Mouse (Mus musculus) midbrain, embryonic 11.5 days (tissue): Measurements from ENCODE around the gene Hsd17b12. TPM values are rescaled to one million over a fixed set of nuclear protein-coding genes. Genes with fewer than 3 reads are reported as not detected.

Source experiments
- ATAC-seq: fragments of 200-750 bp; cut with Nextera tagmentation; 2 replicates; pipeline ENCODE4 v1.8.0; 2017; ENCODE audit warnings: moderate TSS enrichment, moderate library complexity; ENCODE audit not compliant: low FRiP score
- DNase-seq: peaks from one replicate; pipeline ENCODE4 v3.0.0; 2015; ENCODE audit warnings: low spot score; ENCODE audit errors: missing footprints
- H3K27ac ChIP-seq: fragments of 300-500 bp; sonication (generic); 2 replicates; pipeline ENCODE4 v1.5.1; 2014; ENCODE audit warnings: low read depth, low read length
- H3K27me3 ChIP-seq: fragments of 300-500 bp; sonication (generic); 2 replicates; pipeline ENCODE4 v1.6.1; 2014; ENCODE audit warnings: mild to moderate bottlenecking, low read length, moderate library complexity, mixed read lengths; ENCODE audit not compliant: control insufficient read depth, insufficient read depth
- H3K36me3 ChIP-seq: fragments of 300-500 bp; sonication (generic); 2 replicates; pipeline ENCODE4 v1.6.1; 2014; ENCODE audit warnings: mild to moderate bottlenecking, low read length, moderate library complexity, mixed read lengths; ENCODE audit not compliant: control insufficient read depth, insufficient read depth
- H3K4me1 ChIP-seq: fragments of 300-500 bp; sonication (generic); 2 replicates; pipeline ENCODE4 v1.6.1; 2014; ENCODE audit warnings: low read length; ENCODE audit not compliant: control insufficient read depth, insufficient read depth
- H3K4me2 ChIP-seq: fragments of 300-500 bp; sonication (generic); 2 replicates; pipeline ENCODE4 v1.6.1; 2014; ENCODE audit warnings: mild to moderate bottlenecking, moderate library complexity
- H3K4me3 ChIP-seq: fragments of 300-500 bp; sonication (generic); 2 replicates; pipeline ENCODE4 v1.5.1; 2014; ENCODE audit warnings: low read depth, low read length
- H3K9ac ChIP-seq: fragments of 300-500 bp; sonication (generic); 2 replicates; pipeline ENCODE4 v1.6.1; 2014; ENCODE audit warnings: low read length
- H3K9me3 ChIP-seq: fragments of 300-500 bp; sonication (generic); 2 replicates; pipeline ENCODE4 v1.6.1; 2016; ENCODE audit warnings: low read length; ENCODE audit not compliant: control insufficient read depth
- WGBS: fragments of 180-500 bp; shearing (Covaris S2); extraction: QIAGEN DNeasy Blood & Tissue Kit; methylation state at CpG from one replicate; pipeline ENCODE4 v1.1.7; 2014; 5-methylcytosine and 5-hydroxymethylcytosine counted together
- polyA plus RNA-seq: library from polyadenylated mRNA; unstranded; fragments of >200 nt; fragmentation: Nextera tagmentation; extraction: Ambion mirVana; gene quantifications from 2 replicates; pipeline ENCODE4 v1.2.1, GENCODE M21; 2014

The Hsd17b12 gene
- polyA plus RNA-seq, 1 experiment from 2014 or later: 131 TPM

DNA sequence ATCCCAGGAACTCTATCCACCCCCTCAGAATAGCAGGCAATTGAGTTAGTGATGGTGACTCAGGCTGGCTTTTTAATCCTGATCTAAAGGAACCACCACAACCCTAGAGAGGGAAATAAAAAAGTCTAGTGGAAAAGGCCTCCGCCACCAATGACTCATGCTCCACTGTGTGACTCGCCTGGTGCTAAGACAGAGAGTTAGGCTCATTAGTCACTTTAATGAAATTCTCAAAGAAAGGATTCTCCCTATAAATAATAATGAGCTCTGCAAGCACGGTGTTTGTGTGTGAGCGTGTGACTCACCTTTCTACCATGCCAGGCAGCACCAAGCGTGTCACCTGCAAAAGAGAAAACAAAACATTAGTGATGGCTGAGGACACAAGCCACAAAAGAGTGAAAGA, 105.8 kb downstream of the Hsd17b12 start:
- Histone ChIP-seq H3K27me3 (no peaks in the 10 kb centered on the region), H3K27ac (no peak overlapping the region), H3K4me1 (no peaks in the 10 kb centered on the region), H3K9ac (no peak overlapping the region), H3K4me3 (no peak overlapping the region), H3K36me3 (no peaks in the 10 kb centered on the region), H3K4me2 (no peak overlapping the region), H3K9me3 (no peaks in the 10 kb centered on the region)
- WGBS: 91% methylated on average over 5 of the region's 5 CpGs
- DNase-seq (no peak), ATAC-seq (no peak)

DNA sequence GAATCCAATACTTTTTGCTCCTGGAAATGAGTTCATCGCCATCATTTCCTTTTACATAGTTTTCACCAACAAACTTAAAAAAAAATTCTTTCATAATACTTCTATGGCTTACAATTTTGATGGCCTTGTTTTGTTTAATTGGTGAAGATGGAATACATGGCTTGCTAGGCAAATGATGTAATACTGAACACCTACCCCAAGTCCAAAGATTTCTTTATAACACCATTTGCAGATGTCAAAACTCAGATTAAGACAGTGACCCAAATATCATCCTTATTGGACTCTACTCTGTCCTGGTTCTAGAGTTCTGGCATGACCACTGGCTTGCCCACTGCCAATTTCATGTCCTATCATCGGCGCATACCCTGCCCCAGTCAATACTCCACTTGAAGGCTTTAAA, 106.9 kb downstream of the Hsd17b12 start:
- Histone ChIP-seq H3K27me3 (no peaks in the 10 kb centered on the region), H3K9me3 (no peaks in the 10 kb centered on the region), H3K4me3 (no peak overlapping the region), H3K4me1 (no peaks in the 10 kb centered on the region), H3K27ac (no peak overlapping the region), H3K4me2 (no peak overlapping the region), H3K9ac (no peak overlapping the region), H3K36me3 (no peaks in the 10 kb centered on the region)
- 94% methylated on average over 3 of the region's 3 CpGs for WGBS
- DNase-seq: no peak
- no peak for ATAC-seq

DNA sequence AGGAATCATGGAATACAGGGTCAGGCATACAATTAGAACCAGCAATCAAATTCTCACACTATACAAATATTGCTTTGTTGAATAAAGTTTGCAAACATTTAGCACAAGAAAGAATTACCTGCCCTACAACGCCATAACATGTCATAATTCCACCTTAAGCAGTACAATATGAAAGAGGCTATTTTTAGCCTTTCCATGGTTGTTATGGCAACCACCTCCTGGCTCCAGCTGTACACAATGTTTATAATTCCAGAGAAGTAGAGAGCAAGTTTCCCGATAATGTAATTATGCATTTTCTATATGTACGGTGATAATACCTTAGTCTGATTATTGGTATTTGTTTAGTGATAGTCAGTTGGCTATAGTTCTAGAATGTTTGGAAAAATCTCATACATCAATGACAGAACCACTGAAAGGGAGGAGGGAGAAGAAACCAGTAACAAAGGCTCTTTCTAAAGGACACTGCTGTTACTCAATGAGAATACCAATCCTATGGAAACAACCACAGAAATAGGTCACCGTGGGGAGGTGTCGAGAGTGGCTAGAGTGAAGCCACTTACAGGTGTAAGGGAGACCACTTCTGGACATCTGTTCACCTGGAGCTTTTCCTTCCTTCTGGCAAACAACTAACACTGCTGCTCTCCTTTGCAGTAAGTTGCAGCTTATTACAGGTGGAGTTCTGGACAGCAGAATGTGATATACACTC, 108.1 kb downstream of the Hsd17b12 start:
- H3K9ac ChIP-seq: no peak overlapping the region
- no peak overlapping the region for H3K4me3 ChIP-seq
- H3K9me3 ChIP-seq: no peaks in the 10 kb centered on the region
- no peaks in the 10 kb centered on the region for H3K4me1 ChIP-seq
- no peaks in the 10 kb centered on the region for H3K27me3 ChIP-seq
- H3K4me2 ChIP-seq: no peak overlapping the region
- no peak overlapping the region for H3K27ac ChIP-seq
- no peak for DNase-seq
- H3K36me3 ChIP-seq: no peaks in the 10 kb centered on the region
- ATAC-seq: no peak
- 87% methylated on average over 5 of the region's 5 CpGs for WGBS

DNA sequence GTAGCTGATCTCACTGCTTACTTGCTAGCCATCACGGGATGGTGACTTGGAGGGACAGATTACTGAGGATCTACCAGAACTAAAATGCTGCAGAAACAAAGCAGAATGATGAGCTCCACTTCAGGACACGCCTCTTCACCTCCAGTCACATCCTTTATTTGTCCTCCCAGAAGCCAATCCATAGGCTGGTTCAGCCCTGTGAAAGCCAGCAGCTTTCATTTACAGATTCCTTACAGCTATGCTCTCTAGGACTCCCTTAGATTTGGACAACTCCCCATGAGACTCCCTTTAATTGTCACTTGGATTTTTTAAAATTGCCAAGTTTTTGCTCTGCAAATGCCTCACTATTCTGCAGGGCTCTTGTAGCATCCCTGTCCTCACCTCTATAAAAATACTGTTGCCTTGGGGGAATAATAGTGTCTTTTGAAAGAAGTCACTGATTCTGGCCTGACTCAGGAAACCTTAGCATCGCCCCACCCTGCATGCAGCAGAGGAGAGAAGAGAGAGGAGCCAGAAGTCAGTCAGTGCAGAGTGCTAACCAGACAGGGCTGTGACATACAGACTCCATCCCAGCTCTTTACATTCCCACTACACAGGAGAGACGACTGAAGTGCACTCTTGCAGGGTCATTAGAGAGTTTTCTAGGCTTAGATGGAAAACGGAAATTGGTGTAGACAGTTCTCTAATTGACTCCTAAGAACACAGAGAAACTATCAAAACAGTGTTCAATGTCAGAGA, 108.9 kb downstream of the Hsd17b12 start:
- peaks cover 2% of the 10 kb centered on the region; the same call in 1 of the 2 replicates for H3K4me1 ChIP-seq
- H3K9ac ChIP-seq: no peak overlapping the region
- WGBS: 73% methylated on average over 5 of the region's 5 CpGs
- DNase-seq (no peak), ATAC-seq (no peak)
- H3K4me3 ChIP-seq: no peak overlapping the region
- H3K4me2 ChIP-seq: no peak overlapping the region
- no peaks in the 10 kb centered on the region for H3K27me3 ChIP-seq
- H3K9me3 ChIP-seq: no peaks in the 10 kb centered on the region
- H3K27ac ChIP-seq: no peak overlapping the region
- no peaks in the 10 kb centered on the region for H3K36me3 ChIP-seq

DNA sequence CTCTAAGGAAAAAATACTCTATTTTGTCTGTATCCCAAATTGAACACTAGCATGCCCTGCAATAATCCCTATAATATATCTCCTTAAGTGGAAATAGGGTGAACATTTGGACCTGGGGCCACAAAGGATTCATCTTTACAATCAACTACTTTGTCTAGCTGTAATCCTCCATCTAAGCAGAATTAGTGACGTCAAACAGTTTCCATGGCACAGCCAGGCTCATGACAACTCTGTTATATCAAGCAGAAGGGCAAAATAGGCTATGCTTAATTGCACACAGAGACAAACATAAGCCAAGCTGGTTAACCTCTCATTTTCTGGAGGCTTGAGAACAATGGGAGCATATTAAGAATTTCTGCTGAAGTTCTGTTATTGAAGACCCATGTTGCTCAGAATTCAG, 109.5 kb downstream of the Hsd17b12 start:
- Histone ChIP-seq H3K27me3 (no peaks in the 10 kb centered on the region), H3K4me3 (no peak overlapping the region), H3K4me2 (no peak overlapping the region), H3K9ac (no peak overlapping the region), H3K9me3 (no peaks in the 10 kb centered on the region), H3K27ac (no peak overlapping the region), H3K4me1 (peaks cover 4% of the 10 kb centered on the region; the same call in 1 of the 2 replicates), H3K36me3 (no peaks in the 10 kb centered on the region)
- 40% methylated on average over 1 of the region's 1 CpGs for WGBS
- ATAC-seq (no peak), DNase-seq (no peak)

DNA sequence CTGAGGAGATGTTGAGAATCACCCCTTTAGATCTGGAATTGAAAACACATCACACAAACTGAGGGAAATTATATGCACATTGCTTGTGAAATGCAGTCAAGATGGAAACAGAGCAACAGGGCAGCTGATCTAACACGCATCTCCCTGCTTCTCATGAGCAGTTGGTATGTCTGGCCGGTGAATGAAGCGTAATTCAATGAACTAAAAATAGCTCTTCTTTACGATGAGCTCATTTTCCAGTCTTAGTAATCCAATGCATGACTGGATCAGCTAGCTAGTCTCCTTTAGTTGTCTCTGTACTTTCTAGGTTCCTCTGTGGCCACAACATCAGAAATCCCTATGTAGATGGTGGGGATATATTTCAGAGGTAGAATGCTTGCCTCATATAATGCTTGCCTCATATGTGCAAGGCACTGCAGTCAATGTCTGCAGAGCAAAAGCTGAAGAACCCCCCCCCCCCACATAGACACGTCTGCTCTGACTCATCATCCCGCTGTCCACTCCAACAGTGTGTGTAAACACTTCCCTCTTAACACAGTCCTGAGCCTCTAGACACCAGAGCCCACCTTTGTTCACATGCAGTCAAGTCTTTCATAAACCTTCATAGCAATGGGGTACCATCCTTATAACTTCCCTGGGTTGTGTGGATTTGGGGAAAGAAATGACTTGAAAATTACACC, 112.2 kb downstream of the Hsd17b12 start:
- no peak for ATAC-seq

DNA sequence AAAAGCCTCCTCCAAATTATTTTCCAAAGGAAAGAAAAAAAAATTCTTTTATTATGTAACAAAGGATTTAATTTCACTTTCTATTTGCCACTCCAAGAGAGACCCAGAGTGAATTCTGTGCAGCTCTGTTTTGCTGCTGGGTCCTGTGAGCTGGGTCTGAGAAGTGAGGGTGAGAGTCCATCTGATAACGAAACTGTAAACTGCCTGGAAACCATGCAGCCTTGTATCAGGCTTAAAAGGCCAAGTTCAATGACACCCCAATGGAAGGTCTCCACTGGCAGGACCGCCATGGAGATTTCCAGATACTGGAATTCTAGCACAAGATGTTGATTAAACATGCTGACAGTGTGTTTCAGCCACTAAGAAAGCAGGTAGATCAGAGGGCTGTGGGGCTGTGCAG, 113.6 kb downstream of the Hsd17b12 start:
- no peaks in the 10 kb centered on the region for H3K27me3 ChIP-seq
- H3K9me3 ChIP-seq: no peaks in the 10 kb centered on the region
- H3K4me1 ChIP-seq: peaks cover 4% of the 10 kb centered on the region; the same call in 1 of the 2 replicates
- WGBS: 85% methylated on average over 2 of the region's 2 CpGs
- no peak overlapping the region for H3K9ac ChIP-seq
- H3K36me3 ChIP-seq: no peaks in the 10 kb centered on the region
- ATAC-seq: no peak
- H3K4me2 ChIP-seq: no peak overlapping the region
- H3K4me3 ChIP-seq: no peak overlapping the region
- no peak overlapping the region for H3K27ac ChIP-seq
- no peak for DNase-seq

More for the DNA sequence above, 112.2 kb downstream of the Hsd17b12 start:
- H3K36me3 ChIP-seq: no peaks in the 10 kb centered on the region
- H3K27ac ChIP-seq: no peak overlapping the region
- no peak for DNase-seq
- no peak overlapping the region for H3K4me3 ChIP-seq
- H3K27me3 ChIP-seq: no peaks in the 10 kb centered on the region
- H3K4me1 ChIP-seq: peaks cover 4% of the 10 kb centered on the region; the same call in 1 of the 2 replicates
- H3K9ac ChIP-seq: no peak overlapping the region
- H3K4me2 ChIP-seq: no peak overlapping the region
- no peaks in the 10 kb centered on the region for H3K9me3 ChIP-seq
- WGBS: 88% methylated on average over 6 of the region's 6 CpGs

DNA sequence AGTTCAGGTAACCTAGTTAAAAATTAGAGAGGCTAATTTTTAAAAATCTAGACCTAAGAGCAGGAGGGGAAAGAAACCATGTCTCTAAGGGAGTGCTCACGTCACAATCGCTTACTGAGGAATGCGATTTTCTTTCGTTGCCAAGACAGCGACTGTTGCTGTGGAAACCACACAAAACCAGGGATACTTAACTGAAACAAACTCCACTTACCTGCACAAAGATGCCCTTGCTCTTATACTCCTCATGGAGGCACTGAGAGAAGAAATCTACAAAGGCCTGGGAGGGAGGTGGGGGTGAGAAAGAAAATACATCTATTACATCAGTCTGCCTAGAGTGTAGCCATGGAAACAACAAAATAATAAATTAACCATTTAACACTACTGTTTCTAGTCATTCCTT, 114.1 kb downstream of the Hsd17b12 start:
- peak; percentile 91 for DNase-seq
- no peak overlapping the region for H3K4me2 ChIP-seq
- H3K9me3 ChIP-seq: no peaks in the 10 kb centered on the region
- ATAC-seq: 0 out of 2 replicates have a peak, but pooled peaks have one; percentile 27
- H3K4me1 ChIP-seq: peaks cover 4% of the 10 kb centered on the region; the same call in 1 of the 2 replicates
- H3K9ac ChIP-seq: no peak overlapping the region
- H3K27ac ChIP-seq: no peak overlapping the region
- no peaks in the 10 kb centered on the region for H3K36me3 ChIP-seq
- no peak overlapping the region for H3K4me3 ChIP-seq
- H3K27me3 ChIP-seq: no peaks in the 10 kb centered on the region
- 46% methylated on average over 5 of the region's 5 CpGs for WGBS

DNA sequence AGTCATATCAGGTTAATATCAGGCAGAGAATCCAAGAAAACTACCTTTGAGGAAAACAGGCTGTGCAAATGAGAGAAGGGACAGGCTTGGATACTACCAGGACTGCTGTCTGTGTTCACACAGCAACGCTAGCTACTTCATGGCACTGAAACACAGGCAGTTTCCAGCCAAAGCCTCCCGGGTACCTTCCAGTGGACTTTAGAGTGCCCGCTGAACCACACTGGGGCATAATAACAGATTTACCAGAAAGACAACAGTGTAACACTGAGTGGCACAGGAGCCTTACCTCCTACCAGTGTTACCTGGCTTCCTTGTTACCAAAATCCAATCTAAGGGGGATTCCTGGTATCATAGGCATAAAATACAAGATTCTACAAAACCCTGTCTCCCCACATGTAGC, 115.3 kb downstream of the Hsd17b12 start:
- Histone ChIP-seq H3K9ac (no peak overlapping the region), H3K9me3 (no peaks in the 10 kb centered on the region), H3K4me1 (peaks cover 4% of the 10 kb centered on the region; the same call in 1 of the 2 replicates), H3K27ac (no peak overlapping the region), H3K27me3 (no peaks in the 10 kb centered on the region), H3K4me3 (no peak overlapping the region), H3K36me3 (no peaks in the 10 kb centered on the region), H3K4me2 (no peak overlapping the region)
- DNase-seq (no peak), ATAC-seq (no peak)
- 90% methylated on average over 3 of the region's 3 CpGs for WGBS
